Mouse (Mus musculus): ENCODE results near the gene Gm11037.

DNA sequence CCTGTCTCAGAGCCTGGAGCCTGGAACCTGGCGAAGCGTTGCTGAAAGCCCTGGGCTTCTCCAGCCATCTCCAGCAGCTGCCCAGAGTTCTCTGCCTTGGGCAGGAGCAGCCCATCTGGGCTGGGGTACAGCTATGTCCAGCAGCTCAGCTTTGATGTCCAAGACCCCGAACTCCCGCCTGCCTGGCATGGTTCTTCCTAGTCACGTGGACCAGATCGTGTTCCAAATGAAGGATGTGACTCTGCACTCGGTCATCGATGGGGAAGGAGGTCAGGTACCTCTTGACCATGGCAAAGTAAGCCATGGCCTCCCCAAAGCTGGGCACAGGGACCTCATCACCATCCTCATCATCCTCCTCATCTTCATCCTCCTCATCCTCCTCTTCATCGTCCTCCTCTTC is 44.6 kb downstream of the Gm11037 start:
- no peak for TF ChIP-seq FLI1 (IDR thresholded peaks at IDR 0.05; ENCODE audit: low read length)
- no peak for TF ChIP-seq GATA1 (IDR thresholded peaks at IDR 0.05; ENCODE audit: borderline replicate concordance, low read length)

Measured in megakaryocyte, embryonic 14.5 days (primary cell).